Mouse (Mus musculus) testis, postnatal 14 days (tissue): ENCODE measurements around the gene Chga.

Experiments
- DNase-seq: peaks from one replicate; pipeline ENCODE4 v3.0.0; 2021; ENCODE audit warnings: low spot score

Chga gene

DNA sequence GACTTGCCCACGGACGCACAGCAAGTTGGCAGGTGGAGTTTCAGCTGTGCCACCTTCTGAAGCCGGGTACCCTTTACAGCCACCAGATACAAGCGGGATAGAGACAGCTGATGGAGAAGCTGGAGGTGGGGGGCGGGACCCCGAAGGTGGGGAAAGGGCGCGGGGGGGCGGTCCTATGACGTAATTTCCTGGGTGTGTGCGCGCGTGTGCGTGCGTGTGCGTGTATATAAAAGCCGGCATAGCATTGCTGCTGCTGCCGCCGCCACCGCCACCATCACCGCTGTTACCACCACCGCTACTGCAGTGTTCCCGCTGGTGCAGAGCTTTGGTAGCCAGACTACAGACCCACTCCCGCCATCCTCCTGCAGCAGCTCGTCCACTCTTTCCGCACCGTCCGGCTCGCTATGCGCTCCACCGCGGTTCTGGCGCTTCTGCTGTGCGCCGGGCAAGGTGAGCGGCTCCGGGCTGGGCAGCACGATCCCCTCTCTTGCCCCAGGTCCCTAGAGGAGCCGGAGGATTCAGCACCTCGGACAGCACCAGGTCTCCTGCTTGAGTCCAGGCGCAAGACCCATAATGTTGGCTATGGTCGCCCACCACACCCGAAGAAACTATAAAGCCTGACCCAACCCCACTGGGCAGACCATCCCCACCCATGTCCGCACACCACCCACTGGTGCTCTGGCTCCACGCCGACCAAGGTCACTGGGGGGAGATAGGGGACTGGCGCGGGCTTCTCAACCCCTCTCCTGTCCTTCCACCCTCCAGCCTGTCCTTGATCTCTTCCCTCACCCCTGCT is at the start of gene Chga:
TSS of gene Chga (plus strand) at position 249 of the 796 bp plus-strand sequence.
- DNase-seq: peak; percentile 78

DNA sequence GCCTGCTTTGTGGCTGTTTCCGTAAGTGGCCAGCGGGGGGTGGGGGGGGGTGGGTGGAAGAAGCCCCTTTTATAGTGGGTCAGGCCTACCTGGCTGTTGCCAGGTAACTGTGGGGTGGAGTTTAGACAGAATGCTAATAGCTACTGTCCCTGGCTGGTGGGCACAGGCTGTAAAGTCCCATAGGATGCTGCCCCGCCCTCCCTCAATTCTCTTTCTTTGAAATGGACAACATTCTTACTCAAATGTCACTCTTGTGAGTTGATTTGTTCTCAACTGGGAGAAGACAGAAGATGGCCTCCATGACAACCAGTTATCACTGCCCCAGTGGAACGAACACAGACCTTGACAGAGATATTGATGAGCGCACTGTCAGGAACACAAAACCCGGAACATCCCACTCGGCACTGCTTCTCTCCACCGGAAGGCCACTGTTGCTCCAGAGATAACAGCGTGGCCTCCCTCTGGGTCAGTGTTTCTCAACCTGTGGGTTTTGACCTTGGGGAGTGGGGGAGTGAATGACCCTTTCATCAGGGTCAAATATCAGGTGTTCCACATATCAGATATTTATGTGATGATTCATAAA is 49.5 kb upstream of the Chga start:
- DNase-seq: no peak

DNA sequence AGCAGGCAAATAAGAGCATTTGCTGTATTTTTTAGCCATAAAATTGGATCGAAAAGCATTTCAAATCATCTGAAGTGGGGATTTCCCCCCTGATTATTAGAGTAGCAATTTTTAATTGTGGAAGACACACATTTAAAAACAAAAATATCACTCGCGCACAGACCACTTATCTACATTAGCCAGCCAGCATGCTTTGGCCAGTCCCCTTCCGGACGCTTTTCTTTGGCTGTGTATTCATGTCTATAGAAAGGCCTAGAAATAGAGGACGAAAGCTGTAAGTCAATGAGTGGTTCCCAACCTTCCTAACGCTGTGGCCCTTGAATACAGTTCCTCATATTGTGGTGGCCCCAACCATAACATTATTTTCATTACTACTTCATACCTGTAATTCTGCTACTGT is 48.8 kb upstream of the Chga start:
- DNase-seq: no peak

DNA sequence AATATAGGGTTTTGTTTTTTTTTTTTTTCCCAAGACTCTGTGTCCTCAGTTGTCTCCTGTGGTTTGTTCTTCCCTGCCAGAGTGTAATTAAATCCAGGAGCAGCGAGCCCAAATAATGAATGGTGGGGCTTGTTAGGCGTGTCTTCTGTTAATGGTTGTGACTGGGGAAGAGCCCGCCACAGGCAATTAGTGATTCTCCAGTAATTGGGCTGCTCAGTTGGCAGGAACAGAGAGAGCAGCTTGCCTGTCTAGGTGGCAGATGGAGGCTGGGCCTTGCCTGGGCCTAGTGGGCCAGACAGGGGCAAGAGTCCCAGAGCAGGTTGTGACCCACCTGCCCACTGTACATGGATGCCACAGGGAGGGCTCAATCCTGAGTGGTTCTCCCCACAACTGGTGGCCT is 43.4 kb upstream of the Chga start:
- no peak for DNase-seq

DNA sequence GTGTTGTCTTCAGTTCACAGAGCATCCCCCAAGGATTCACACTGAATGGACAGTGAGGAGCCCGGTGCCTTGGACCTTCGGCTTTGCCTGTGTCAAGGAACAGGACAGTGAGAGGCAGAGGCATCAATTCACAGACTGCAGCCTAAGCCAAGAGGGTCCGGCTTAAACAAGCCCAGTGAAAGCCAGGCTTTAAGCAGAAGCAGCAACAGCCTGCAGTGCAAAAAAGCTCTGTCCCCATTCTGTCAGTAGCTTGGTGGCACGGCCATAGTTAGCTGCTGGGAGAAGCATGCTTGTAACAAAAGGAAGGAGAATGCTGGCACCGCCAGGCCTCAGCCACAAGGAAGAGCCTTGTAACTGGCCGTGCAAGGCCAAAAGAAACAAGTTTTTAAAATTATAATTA is 40.6 kb upstream of the Chga start:
- DNase-seq: no peak

DNA sequence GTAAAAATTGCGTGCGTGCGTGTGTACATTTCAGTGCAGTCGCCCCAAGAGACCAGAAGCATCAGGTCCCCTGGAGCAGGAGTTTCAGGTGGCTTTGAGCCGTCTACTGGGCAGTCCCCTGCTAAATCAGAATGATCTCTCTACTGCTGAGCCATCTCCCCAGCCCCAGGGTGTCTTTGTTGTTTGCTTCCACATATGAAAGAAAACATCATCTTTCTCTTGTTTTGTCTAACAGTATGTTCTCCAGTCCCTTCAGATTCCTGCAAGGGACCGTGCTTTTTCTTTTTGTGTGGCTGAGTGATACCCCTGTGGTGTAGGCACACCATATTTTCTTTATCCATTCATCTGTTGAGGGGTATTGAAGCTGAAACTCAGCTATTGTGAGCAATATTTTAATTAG is 40.0 kb upstream of the Chga start:
- DNase-seq: no peak

DNA sequence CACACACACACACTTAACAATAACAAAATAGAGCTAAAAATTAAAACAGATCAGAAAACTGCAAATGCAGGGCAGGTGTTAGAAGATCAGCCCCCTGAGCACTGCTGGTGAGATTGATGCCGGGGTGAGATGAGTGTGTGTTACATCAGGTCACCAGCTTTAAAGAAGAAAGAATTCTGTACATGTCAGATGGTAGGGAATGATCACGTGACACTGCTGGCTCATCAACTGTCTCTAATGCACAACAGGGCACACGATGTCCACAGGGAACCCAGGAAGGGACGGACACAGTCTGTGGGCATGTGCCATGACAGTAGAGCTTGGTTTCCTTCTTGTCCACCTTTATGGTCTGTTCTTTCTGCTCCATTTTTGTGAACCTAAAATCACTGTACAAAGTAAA is 38.6 kb upstream of the Chga start:
- DNase-seq: no peak

DNA sequence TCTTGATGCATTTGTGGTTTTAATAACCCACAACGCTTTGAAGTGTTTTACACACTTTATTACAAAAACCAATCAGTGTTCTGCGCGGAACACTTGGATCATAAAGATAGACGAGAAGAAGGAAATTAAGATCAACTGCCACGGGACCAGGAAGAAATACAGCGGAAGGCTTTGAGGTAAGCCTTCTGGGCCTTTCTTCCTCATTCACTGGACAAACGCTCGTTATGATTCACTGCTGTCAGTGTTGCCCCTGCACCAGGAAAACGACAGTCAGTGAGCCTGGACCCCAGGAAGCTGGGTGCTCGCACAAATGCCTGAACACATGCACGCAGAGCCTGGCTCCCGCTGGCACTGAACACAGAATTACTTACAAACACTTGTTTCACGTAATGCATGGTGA is 37.1 kb upstream of the Chga start:
- no peak for DNase-seq

DNA sequence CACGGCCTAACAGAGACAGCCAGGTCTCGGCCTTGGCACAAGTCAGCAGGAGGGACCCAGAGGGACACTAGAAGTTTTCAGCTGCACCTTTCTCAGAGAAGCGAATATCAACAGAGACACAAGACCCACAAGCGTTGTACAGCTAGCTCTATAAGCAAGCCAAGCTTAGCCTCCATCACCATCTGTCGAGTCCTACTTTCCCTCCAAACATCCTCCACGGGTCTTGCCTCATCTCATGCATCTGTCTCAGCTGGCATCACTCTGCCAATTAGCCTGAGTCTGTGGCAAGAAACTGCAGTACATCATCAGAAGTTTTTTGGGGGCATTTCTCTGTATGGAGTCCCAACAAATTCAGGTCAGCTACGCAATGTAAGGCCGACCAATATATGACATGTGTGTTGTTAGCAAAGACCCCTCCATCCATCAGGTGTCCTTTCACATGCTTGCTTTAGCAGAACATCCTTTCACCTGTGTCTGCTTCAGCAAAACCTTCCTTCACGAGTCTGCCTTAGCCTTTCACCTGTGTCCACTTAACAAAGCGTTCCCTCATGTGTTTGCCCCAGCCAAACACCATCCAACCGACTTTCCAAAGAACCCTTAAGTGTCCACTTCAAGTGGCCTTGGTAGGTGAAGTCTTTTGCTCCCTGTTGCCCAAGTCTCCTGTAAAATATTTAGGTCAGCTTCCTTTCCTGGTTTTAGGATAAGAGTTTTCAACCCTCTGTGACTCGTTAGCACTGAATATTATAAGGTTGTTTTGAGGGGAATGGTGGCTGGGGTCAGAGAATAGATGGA is 34.6 kb upstream of the Chga start:
- no peak for DNase-seq

DNA sequence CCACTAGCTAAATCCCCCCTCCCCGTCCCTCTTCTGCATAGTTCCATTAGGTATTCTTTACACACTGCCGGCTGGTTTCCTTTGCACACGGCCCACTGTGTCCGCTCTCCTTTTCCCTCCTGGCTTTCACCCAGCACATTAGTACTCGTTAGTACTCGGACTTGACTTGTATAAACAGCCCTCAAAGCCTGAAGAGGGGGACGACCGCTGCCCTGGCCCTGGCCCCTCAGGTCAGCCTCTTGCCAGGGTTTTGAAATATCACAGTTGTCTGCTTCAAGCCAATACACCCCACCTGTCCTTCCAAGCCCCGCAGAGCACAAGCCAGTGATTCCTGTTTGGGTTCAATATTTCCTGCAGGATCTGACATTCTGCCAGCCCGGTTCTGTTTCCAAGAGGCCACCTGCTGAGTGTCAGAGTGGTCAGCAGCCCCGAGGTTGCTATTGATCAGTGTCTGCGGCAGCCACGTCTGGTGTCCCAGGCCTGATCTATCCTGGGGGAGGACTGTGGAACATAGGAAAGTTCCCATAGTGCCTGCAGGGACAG is 32.9 kb upstream of the Chga start:
- no peak for DNase-seq

DNA sequence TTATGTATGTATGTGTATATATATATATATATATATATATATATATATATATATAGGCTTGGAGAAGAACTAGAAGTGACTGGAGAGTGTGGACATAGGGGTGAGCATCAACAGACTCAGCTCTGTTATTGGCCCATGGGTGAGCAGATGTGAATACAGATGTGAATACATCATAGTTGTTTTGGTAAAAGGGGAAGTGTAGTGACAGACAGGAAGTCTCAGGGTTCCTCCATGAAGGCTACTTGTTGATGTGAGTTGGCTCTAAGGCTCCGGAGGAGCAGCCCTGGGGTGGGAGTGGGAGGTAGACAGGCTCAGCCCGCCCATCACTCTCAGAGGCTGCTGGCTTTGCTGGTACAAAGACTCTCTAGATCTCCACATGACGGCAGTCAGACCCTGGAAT is 30.6 kb upstream of the Chga start:
- DNase-seq: no peak

DNA sequence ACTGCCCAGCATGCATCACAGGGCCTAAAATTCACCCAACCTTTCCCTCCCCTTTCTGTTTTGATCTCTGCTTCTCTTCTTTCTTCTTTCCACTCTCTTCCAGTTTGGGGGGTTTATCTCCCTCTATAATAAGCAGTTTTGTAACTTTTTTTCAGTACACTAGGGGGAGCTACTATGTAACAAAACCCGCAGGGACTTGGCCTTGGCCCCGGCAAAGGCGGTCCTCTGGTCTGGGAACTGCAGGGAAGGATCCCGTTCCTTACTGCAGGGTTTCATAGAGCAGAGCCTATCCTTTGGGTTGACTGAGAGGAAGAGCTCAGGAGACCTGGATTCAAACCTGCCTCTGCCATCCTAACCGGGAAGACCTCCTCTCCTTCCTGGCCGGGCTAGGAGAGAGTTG is 30.0 kb upstream of the Chga start:
- DNase-seq: peak; percentile 40

DNA sequence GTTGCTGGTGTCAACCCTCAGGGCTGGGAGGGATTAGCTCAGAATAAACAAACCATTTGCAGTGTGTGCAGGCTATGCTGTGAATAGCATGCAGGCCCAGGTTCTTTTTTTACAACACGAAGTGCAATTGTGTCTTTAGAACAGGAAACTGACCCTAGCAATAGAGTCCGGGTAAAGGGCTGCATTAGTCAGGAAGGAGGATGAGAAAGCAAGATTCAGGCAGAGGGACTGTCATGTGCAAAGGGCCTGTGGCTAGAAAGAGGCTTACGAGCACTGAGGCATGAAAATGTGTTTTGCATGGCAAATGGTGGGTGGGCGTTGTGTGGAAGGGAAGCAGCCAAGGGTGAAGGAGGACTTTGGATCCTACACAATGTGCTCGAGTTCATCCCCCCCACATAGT is 26.8 kb upstream of the Chga start:
- DNase-seq: no peak

DNA sequence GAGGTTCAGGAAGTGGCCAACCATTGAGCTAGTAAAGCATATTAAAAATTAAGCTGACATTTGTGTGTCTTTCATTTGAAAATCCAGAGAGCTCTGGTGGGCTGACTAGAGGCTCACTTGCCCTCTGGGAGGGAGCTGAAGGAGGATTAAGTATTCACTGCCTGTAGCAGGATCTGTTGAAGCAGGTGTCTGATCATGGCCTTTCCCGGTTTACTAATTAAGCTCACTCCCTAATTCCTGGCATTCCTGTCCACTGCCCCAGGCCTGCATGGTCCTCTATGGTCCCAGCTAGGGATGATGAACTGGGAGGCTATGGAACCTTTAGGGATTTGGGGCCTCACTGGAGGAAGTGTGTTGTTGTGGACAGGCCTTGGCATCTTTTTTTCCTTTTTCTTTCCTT is 19.0 kb upstream of the Chga start:
- no peak for DNase-seq

DNA sequence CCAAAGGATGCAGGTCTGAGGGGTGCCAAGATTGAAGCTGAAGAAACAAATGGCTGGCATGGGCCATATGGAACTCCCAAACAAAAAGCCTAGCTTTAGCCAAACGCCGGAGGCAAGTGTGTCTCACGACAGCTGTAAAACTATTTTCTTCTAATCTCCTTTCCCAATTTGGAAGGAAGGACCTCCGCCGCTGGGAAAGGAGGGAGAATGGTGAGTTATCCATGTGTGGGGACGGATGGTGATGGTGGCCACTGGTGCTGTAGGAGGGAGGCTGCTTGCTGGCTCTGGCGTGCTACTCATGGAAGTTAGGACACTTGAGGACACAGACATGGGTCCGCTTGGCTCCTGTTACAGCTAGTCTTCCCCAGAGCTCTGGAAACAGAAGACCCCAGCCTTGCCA is 14.5 kb upstream of the Chga start:
- no peak for DNase-seq

DNA sequence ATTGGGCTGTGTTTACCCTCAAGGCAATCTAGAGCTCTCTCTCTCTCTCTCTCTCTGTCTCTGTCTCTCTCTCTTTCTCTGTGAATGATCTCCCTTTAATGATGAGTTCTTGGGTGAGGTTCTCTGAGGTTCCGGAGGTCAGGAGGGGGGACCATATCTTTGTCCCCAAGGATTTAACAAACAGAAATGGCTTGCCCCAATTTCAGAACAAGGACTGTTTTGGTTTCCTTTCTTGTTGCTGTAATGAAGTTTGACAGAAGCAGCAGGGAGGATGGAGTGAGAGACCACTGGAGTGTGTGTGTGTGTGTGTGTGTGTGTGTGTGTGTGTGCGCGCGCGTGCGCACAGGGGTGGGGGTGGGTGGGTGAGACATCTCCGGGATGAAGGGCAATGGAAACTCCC is 13.6 kb upstream of the Chga start:
- no peak for DNase-seq

DNA sequence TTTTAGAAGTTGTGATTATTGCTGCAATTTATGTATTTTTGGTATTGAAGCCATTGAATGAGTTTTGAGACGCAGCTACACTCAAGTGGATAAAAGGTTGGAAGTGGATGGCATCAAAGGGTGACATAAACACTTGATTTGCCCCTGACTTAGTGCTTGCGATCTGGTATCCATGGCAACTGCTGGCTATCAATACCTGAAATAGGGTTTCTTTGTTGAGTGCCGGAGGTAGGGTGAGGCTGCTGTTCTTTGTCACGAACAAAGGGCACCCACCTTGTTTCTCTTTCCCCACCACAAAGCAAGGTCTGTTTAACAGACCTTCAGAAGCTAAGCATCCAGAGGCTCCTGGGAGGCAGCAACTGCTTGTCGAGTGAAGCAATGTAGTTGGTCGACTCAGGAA is 9.6 kb upstream of the Chga start:
- no peak for DNase-seq

DNA sequence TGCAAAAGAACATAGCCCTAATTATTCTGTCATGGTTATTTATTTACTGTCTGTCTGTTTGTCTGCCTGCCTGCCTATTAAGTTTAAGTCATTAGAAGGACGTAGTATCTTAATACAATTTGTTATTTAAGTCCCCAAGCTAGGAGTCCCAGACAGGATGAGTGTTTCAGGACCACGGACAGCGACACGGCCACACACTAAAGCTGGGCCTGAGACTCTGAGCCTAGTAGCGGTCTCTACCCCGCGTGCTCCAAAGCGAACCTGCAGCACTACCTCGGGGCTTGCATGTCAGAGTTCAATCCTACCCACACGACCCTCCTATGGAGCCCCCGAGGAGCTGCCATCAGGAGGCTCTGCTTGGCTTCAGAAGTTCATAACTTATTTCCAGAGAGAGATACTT is 4.2 kb upstream of the Chga start:
- peak; percentile 61 for DNase-seq

DNA sequence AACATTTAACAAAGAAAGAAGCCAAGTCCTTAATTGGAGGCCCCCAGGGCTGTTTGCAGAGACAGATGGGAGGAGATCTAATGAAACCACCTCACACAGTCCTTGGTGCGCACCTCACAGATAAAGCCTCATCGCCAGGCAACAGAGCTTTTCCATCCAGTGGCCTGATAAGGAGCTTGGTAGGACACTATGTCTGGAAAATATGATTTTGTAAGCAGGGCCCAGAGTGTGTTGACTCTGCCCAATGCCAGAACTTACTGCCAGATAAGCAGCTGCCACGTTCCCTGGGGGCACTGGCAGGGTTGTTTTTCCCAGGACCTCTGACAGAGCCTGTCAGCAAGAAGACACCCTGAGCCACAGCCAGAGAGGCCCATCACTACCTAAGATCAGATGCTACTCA is 3.6 kb upstream of the Chga start:
- DNase-seq: no peak

DNA sequence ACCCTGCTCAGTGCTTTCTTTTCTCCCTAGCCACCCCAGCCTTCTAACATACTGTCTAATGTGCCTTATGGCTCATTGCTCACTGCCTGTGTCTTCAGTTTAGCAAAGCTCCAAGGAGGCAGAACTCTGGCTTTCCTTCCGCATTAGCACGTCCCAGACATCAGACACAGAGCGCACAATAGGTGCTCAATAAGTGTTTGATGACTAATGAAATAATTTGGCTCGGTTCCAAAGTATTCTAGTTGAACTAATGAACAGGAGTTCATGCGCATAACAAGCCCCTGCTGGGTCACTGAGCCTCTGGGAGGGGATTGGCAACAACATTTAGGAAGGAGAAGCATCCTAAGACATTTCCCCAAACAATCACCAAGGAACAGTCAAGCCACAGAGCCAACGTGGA is 2.8 kb upstream of the Chga start:
- DNase-seq: no peak

DNA sequence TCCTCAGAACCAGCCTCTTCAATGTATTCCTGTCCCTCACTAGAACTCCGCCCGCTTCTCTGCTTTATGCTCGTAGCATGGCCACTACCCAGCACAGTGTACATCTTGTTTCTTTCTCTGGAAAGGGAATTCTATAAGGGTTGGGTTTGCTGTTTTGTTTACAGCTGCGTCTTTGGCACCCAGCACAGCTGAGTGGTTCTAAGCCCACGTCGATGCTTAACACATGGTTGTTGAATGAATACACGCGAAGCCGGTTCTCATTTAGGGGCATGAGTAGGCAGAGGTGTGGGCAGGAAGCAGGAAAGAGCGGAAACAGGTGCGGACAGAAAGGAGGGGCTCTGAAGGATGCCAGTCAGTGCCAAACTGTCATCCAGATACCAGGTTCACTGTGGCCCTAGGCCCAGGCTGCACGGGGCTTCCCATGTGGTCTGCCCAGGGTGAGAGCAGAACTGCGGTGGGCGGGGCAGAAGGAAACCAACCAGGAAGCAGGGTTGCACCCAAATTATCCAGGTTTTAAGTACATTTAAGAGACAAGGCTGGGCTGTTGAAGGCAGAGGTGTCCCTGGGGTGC is 979 bp upstream of the Chga start:
- no peak for DNase-seq

DNA sequence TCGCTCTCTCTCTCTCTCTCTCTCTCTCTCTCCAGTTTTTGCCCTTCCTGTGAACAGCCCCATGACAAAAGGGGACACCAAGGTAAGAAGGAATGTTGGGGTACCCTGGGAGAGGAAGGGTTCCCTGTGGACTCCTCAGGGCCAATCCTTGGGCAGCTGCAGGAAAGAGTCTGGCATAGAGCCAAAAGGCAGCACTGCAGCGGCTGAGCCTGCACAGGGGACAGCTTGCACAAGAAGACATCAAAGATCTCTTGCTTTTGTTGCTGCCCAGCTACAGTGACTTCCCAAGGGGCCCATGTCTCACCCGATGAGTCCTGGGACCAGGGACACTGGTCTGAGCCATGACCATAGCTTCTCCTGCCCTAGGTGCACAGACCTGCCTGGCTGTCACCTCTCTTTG is 1.1 kb downstream of the Chga start:
- DNase-seq: no peak

DNA sequence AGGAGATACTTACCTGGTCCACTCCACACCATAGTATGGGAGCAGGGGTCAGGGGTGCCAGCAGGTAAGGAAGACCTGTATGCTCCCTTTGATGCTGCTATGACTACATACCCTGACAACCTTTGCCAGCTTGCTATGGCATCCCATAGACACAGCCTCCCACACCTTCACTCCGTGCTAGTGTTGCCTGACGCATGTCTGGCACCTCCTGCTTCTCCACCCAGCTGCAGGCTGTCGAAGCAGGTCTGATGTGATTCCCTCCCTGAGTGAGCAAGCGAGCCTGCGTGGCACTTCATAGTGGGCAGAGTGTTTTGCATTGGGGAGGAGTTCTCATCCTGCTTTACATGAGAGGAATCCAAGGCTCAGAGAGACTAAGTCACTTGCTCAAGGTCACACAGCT is 2.6 kb downstream of the Chga start:
- no peak for DNase-seq
